Mouse (Mus musculus) forebrain, embryonic 11.5 days (tissue): Measurements from ENCODE around the gene Boll. TPM values are rescaled to one million over a fixed set of nuclear protein-coding genes. Genes with fewer than 3 reads are reported as not detected.
"Not testable (repeated sequence)": the region's sequence is repeated elsewhere in the genome, so short reads cannot be mapped to it uniquely, and the experiment has no call there.

Experiments
- ATAC-seq: fragments of 200-750 bp; cut with Nextera tagmentation; replicated peaks from 2 replicates; pipeline ENCODE4 v1.8.0; 2017; ENCODE audit warnings: moderate TSS enrichment; ENCODE audit not compliant: low FRiP score
- DNase-seq: peaks from one replicate; pipeline ENCODE4 v3.0.0-alpha.2; 2017; ENCODE audit warnings: low spot score
- H3K27ac ChIP-seq: fragments of 300-500 bp; sonication (generic); 2 replicates; pipeline ENCODE4 v1.5.1; 2014; ENCODE audit warnings: low read depth, low read length
- H3K27me3 ChIP-seq: fragments of 300-500 bp; sonication (generic); 2 replicates; pipeline ENCODE4 v1.6.1; 2014; ENCODE audit warnings: mild to moderate bottlenecking, low read length, mixed read lengths; ENCODE audit not compliant: control insufficient read depth, insufficient read depth
- H3K36me3 ChIP-seq: fragments of 300-500 bp; sonication (generic); 2 replicates; pipeline ENCODE4 v1.6.1; 2014; ENCODE audit warnings: mild to moderate bottlenecking, low read length, moderate library complexity, mixed read lengths; ENCODE audit not compliant: control insufficient read depth, insufficient read depth
- H3K4me1 ChIP-seq: fragments of 300-500 bp; sonication (generic); replicated peaks from 2 replicates; pipeline ENCODE4 v1.6.1; 2014; ENCODE audit warnings: low read length, mixed read lengths; ENCODE audit not compliant: control insufficient read depth, insufficient read depth
- H3K4me2 ChIP-seq: fragments of 300-500 bp; sonication (generic); 2 replicates; pipeline ENCODE4 v1.6.1; 2014; ENCODE audit warnings: low read depth, mild to moderate bottlenecking, low read length, moderate library complexity, mixed read lengths; ENCODE audit not compliant: severe bottlenecking
- H3K4me3 ChIP-seq: fragments of 300-500 bp; sonication (generic); 2 replicates; pipeline ENCODE4 v1.5.1; 2014; ENCODE audit warnings: low read depth, low read length
- H3K9ac ChIP-seq: fragments of 300-500 bp; sonication (generic); 2 replicates; pipeline ENCODE4 v1.6.1; 2014; ENCODE audit warnings: low read length
- H3K9me3 ChIP-seq: fragments of 300-500 bp; sonication (generic); 2 replicates; pipeline ENCODE4 v1.6.1; 2016; ENCODE audit warnings: low read length, mixed read lengths; ENCODE audit not compliant: control insufficient read depth
- whole genome bisulfite sequencing: fragments of 180-500 bp; shearing (Covaris S2); extraction: QIAGEN DNeasy Blood & Tissue Kit; methylation state at CpG from one replicate; pipeline ENCODE4 v1.1.7; 2014; 5-methylcytosine and 5-hydroxymethylcytosine counted together
- polyA plus RNA-seq: library from polyadenylated mRNA; unstranded; fragments of >200 nt; fragmentation: Nextera tagmentation; extraction: Ambion mirVana; gene quantifications from 2 replicates; pipeline ENCODE4 v1.2.1, GENCODE M21; 2014

Gene Boll
- polyA plus RNA-seq, 1 experiment from 2014 or later = 0.29 TPM

GRCm38 (mm10) chr1:55399891-55400290 lies 36.6 kb upstream of the Boll start:
- Histone ChIP-seq H3K4me1 (no peaks in the 10 kb centered on the region), H3K9me3 (no peaks in the 10 kb centered on the region), H3K36me3 (no peaks in the 10 kb centered on the region), H3K9ac (no peak overlapping the region), H3K27me3 (no peaks in the 10 kb centered on the region), H3K4me3 (no peak overlapping the region), H3K4me2 (no peak overlapping the region), H3K27ac (no peak overlapping the region)
- 50% methylated on average over 5 of the region's 5 CpGs for WGBS
- ATAC-seq (no peak), DNase-seq (peak; percentile 52)

- Histone ChIP-seq H3K27ac (no peak overlapping the region), H3K4me3 (no peak overlapping the region), H3K4me1 (no peaks in the 10 kb centered on the region), H3K36me3 (no peaks in the 10 kb centered on the region), H3K9me3 (no peaks in the 10 kb centered on the region), H3K4me2 (no peak overlapping the region), H3K27me3 (no peaks in the 10 kb centered on the region), H3K9ac (no peak overlapping the region)
- 8% methylated on average over 9 of the region's 9 CpGs for WGBS
- peak; percentile 91 for DNase-seq
- ATAC-seq = peak; percentile 86
Measured at GRCm38 (mm10) chr1:55383114-55383773, 20.0 kb upstream of the Boll start.

- Histone ChIP-seq H3K27me3 (no peaks in the 10 kb centered on the region), H3K36me3 (no peaks in the 10 kb centered on the region), H3K4me3 (no peak overlapping the region), H3K4me1 (no peaks in the 10 kb centered on the region), H3K27ac (no peak overlapping the region), H3K9ac (no peak overlapping the region), H3K4me2 (no peak overlapping the region), H3K9me3 (no peaks in the 10 kb centered on the region)
- ATAC-seq (no peak), DNase-seq (no peak)
- 84% methylated on average over 2 of the region's 2 CpGs for WGBS
Measured at GRCm38 (mm10) chr1:55380527-55380926, 17.3 kb upstream of the Boll start.

- Histone ChIP-seq H3K36me3 (no peaks in the 10 kb centered on the region), H3K4me3 (no peak overlapping the region), H3K27me3 (no peaks in the 10 kb centered on the region), H3K4me2 (no peak overlapping the region), H3K9ac (no peak overlapping the region), H3K9me3 (no peaks in the 10 kb centered on the region), H3K27ac (no peak overlapping the region), H3K4me1 (no peaks in the 10 kb centered on the region)
- 85% methylated on average over 3 of the region's 3 CpGs for WGBS
- ATAC-seq (no peak), DNase-seq (no peak)
Measured at GRCm38 (mm10) chr1:55372626-55373025, 9.4 kb upstream of the Boll start.

GRCm38 (mm10) chr1:55363586-55363985 lies 317 bp upstream of the Boll start:
- H3K36me3 ChIP-seq = no peaks in the 10 kb centered on the region
- peaks cover 5% of the 10 kb centered on the region for H3K9me3 ChIP-seq
- H3K27ac ChIP-seq = no peak overlapping the region
- peak; percentile 77 for DNase-seq
- H3K4me3 ChIP-seq = peak overlapping the region; percentile 42
- WGBS = 3% methylated on average over 27 of the region's 27 CpGs
- no peak overlapping the region; the same call in 1 of the 2 replicates for H3K9ac ChIP-seq
- peak overlapping the region; percentile 54 for H3K4me2 ChIP-seq
- H3K4me1 ChIP-seq = 0 out of 2 replicates have a peak, but pooled peaks cover 4% of the 10 kb centered on the region
- peak; percentile 93 for ATAC-seq
- peaks cover 16% of the 10 kb centered on the region for H3K27me3 ChIP-seq

GRCm38 (mm10) chr1:55362634-55363033 lies 635 bp downstream of the Boll start:
- 43% methylated on average over 37 of the region's 49 CpGs for WGBS
- Histone ChIP-seq H3K27ac (no peak overlapping the region), H3K9me3 (peaks cover 5% of the 10 kb centered on the region), H3K27me3 (peaks cover 16% of the 10 kb centered on the region), H3K4me1 (0 out of 2 replicates have a peak, but pooled peaks cover 4% of the 10 kb centered on the region), H3K36me3 (no peaks in the 10 kb centered on the region), H3K4me2 (peak overlapping the region; percentile 54), H3K4me3 (peak overlapping the region; percentile 42; the same call in 1 of the 2 replicates), H3K9ac (no peak overlapping the region)
- DNase-seq (peak; percentile 51), ATAC-seq (peak; percentile 81)

GRCm38 (mm10) chr1:55351914-55352313 lies 11.4 kb downstream of the Boll start:
- not testable (repeated sequence) for H3K9ac ChIP-seq, H3K27me3 ChIP-seq, ATAC-seq, H3K27ac ChIP-seq, H3K4me1 ChIP-seq, H3K36me3 ChIP-seq, DNase-seq, H3K4me2 ChIP-seq, H3K4me3 ChIP-seq, H3K9me3 ChIP-seq
- 66% methylated on average over 2 of the region's 2 CpGs for WGBS

- 84% methylated on average over 5 of the region's 5 CpGs for WGBS
- not testable (repeated sequence) for H3K4me3 ChIP-seq, DNase-seq
Measured at GRCm38 (mm10) chr1:55325496-55325895, 37.8 kb downstream of the Boll start.

GRCm38 (mm10) chr1:55301077-55301476 lies 62.2 kb downstream of the Boll start:
- Histone ChIP-seq H3K4me3 (no peak overlapping the region), H3K27ac (no peak overlapping the region), H3K4me1 (no peaks in the 10 kb centered on the region), H3K9ac (no peak overlapping the region), H3K36me3 (no peaks in the 10 kb centered on the region), H3K4me2 (no peak overlapping the region), H3K27me3 (no peaks in the 10 kb centered on the region), H3K9me3 (no peaks in the 10 kb centered on the region)
- ATAC-seq (no peak), DNase-seq (no peak)

More at GRCm38 (mm10) chr1:55325496-55325895, 37.8 kb downstream of the Boll start:
- not testable (repeated sequence) for H3K36me3 ChIP-seq, H3K27me3 ChIP-seq, ATAC-seq, H3K4me1 ChIP-seq, H3K27ac ChIP-seq, H3K9me3 ChIP-seq, H3K9ac ChIP-seq, H3K4me2 ChIP-seq
